Mouse (Mus musculus) forebrain, embryonic 10.5 days (tissue): ENCODE results near the gene Agap1. TPM values are rescaled to one million over a fixed set of nuclear protein-coding genes. Genes with fewer than 3 reads are reported as not detected.
A peak's percentile ranks its signal among the peaks of the same experiment; 100 is the strongest.

Source experiments
- DNase-seq: peaks from one replicate; pipeline ENCODE4 v3.0.0-alpha.2; 2017; ENCODE audit warnings: low spot score; ENCODE audit errors: extremely low spot score
- H3K27ac ChIP-seq: fragments of 300-500 bp; sonication (generic); 2 replicates; pipeline ENCODE4 v1.5.1; 2016; ENCODE audit warnings: mild to moderate bottlenecking
- H3K27me3 ChIP-seq: fragments of 300-500 bp; sonication (generic); 2 replicates; pipeline ENCODE4 v1.6.1; 2016; ENCODE audit warnings: mild to moderate bottlenecking; ENCODE audit not compliant: poor library complexity, severe bottlenecking
- H3K36me3 ChIP-seq: fragments of 300-500 bp; sonication (generic); replicated peaks from 2 replicates; pipeline ENCODE4 v1.6.1; 2016; ENCODE audit warnings: mild to moderate bottlenecking, moderate library complexity
- H3K4me1 ChIP-seq: fragments of 300-500 bp; sonication (generic); 2 replicates; pipeline ENCODE4 v1.6.1; 2016
- H3K4me3 ChIP-seq: fragments of 300-500 bp; sonication (generic); 2 replicates; pipeline ENCODE4 v1.5.1; 2016; ENCODE audit warnings: mild to moderate bottlenecking, moderate library complexity
- H3K9me3 ChIP-seq: fragments of 300-500 bp; sonication (generic); 2 replicates; pipeline ENCODE4 v1.6.1; 2016; ENCODE audit warnings: mild to moderate bottlenecking, moderate library complexity
- WGBS: fragments of 180-500 bp; shearing (Covaris S2); methylation state at CpG from one replicate; pipeline ENCODE4 v1.1.7; 2016; 5-methylcytosine and 5-hydroxymethylcytosine counted together
- polyA plus RNA-seq: library from polyadenylated mRNA; unstranded; fragments of >200 nt; fragmentation: Nextera tagmentation; extraction: Ambion mirVana; gene quantifications from 2 replicates; pipeline ENCODE4 v1.2.1, GENCODE M21; 2016

Gene Agap1
- polyA plus RNA-seq, 1 experiment from 2014 or later = 14.3 TPM

DNA sequence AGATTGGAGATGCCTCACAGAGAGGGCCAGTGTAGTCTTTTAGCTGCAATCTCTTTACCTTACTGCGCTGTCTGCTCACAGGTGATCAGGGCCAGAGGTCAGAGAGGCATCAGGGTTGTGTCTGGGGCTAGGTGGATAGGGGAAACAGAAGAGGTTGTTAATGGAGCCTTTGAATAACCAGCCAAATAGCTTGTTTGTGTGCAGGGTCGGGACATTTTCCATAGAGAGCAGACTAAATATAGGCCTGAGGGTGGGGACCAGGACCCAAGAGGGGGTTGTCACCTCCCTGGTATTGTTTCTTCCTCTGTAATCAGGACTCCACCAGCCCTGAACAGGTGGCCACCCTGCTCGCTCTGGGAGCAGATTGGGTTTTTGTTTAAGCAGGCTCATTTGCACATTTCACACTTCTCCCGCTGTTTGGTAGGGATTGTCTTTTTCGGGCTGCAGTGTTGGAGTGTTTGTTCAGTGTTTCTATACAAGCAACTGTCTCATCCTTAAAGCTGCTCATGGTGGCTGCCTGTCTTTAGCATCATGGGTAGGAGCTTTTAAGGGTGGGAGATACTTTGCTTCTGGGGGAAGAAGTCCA is 10.9 kb downstream of the Agap1 start:
- peaks cover 6% of the 10 kb centered on the region; the same call in 1 of the 2 replicates for H3K36me3 ChIP-seq
- H3K27ac ChIP-seq = peak overlapping the region; percentile 65
- H3K4me1 ChIP-seq = peaks cover 88% of the 10 kb centered on the region
- no peak overlapping the region; the same call in 1 of the 2 replicates for H3K4me3 ChIP-seq
- WGBS = 21% methylated on average over 5 of the region's 5 CpGs
- DNase-seq = no peak
- H3K9me3 ChIP-seq = no peaks in the 10 kb centered on the region; the same call in 1 of the 2 replicates
- no peaks in the 10 kb centered on the region for H3K27me3 ChIP-seq

DNA sequence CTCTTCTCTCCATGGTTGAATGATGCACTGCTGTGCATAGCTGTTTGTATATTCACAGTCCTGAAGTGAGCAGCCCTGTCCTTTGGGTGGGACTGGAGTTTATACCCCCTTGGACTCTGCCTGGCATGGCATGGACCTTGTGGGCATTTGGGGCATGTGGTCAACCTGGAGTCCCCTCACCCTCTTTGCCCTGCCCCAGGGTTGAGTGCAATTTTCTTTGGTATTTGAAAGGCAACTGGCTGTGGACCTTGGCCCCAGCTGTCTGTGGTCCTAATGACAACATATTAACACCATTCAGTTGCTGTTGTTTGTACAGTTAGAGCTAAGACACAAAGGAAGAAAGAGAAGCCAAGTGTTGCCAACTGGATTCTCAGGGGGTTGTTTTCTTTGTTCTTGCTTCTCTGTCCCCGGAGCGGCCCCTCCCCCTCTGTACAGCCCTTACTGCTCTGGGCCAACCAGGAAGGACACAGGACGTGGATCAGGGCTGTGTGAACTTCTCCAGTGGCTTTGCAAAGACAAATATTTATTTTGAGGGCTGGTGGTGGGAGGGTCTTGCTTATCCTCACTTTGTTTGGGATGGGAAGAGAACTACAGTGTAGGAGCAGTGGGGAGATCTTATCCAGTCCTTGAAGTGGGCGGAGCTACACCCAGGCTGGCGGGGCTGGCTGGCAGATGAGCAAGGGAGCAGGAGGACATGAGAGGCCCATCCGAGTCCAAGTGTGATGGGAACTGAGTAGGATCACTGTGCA is 12.9 kb downstream of the Agap1 start:
- no peak for DNase-seq
- 44% methylated on average over 6 of the region's 6 CpGs for WGBS
- no peak overlapping the region for H3K4me3 ChIP-seq
- no peaks in the 10 kb centered on the region; the same call in 1 of the 2 replicates for H3K9me3 ChIP-seq
- peak overlapping the region; percentile 67 for H3K27ac ChIP-seq
- peaks cover 87% of the 10 kb centered on the region for H3K4me1 ChIP-seq
- no peaks in the 10 kb centered on the region for H3K27me3 ChIP-seq
- peaks cover 6% of the 10 kb centered on the region; the same call in 1 of the 2 replicates for H3K36me3 ChIP-seq

GRCm38 (mm10) chr1:89468141-89468540 is 13.5 kb downstream of the Agap1 start:
- Histone ChIP-seq H3K9me3 (no peaks in the 10 kb centered on the region; the same call in 1 of the 2 replicates), H3K4me1 (peaks cover 84% of the 10 kb centered on the region), H3K4me3 (no peak overlapping the region), H3K27me3 (no peaks in the 10 kb centered on the region), H3K36me3 (peaks cover 6% of the 10 kb centered on the region; the same call in 1 of the 2 replicates), H3K27ac (peak overlapping the region; percentile 67; the same call in 1 of the 2 replicates)
- DNase-seq = no peak
- WGBS = 79% methylated on average over 3 of the region's 3 CpGs

GRCm38 (mm10) chr1:89471430-89471829 is 16.8 kb downstream of the Agap1 start:
- H3K4me1 ChIP-seq = peaks cover 89% of the 10 kb centered on the region
- H3K36me3 ChIP-seq = no peaks in the 10 kb centered on the region
- 74% methylated on average over 4 of the region's 4 CpGs for WGBS
- H3K27ac ChIP-seq = no peak overlapping the region; the same call in 1 of the 2 replicates
- H3K4me3 ChIP-seq = no peak overlapping the region
- H3K9me3 ChIP-seq = no peaks in the 10 kb centered on the region
- no peak for DNase-seq
- H3K27me3 ChIP-seq = no peaks in the 10 kb centered on the region

- no peak for DNase-seq
- no peak overlapping the region; the same call in 1 of the 2 replicates for H3K27ac ChIP-seq
- H3K36me3 ChIP-seq = no peaks in the 10 kb centered on the region
- H3K9me3 ChIP-seq = no peaks in the 10 kb centered on the region
- H3K27me3 ChIP-seq = no peaks in the 10 kb centered on the region
- H3K4me1 ChIP-seq = peaks cover 86% of the 10 kb centered on the region
- no peak overlapping the region for H3K4me3 ChIP-seq
- 88% methylated on average over 9 of the region's 9 CpGs for WGBS
Measured at GRCm38 (mm10) chr1:89471891-89472290, 17.3 kb downstream of the Agap1 start.

DNA sequence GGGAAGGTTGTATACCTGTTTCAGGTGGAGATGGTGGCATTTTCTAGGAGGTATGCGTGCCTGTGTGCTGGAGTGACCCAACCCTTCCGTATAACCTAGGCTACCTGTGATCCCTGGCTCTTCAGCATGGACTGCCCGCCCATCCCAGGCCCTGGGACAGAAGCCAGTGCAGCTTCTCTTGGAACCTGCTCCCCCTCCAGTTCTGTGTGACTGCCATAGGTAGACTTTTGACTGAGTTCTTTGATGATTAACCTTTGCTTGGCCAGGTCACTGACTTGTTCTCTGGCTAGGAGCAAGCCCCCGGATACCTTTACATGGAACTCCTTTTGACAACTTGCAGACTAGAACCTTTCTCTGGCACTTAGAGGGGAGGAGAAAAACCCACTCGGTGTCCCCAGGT is 19.3 kb downstream of the Agap1 start:
- Histone ChIP-seq H3K4me1 (peaks cover 70% of the 10 kb centered on the region), H3K27me3 (no peaks in the 10 kb centered on the region), H3K4me3 (no peak overlapping the region), H3K27ac (no peak overlapping the region), H3K36me3 (no peaks in the 10 kb centered on the region), H3K9me3 (no peaks in the 10 kb centered on the region)
- WGBS = 79% methylated on average over 5 of the region's 5 CpGs
- no peak for DNase-seq

DNA sequence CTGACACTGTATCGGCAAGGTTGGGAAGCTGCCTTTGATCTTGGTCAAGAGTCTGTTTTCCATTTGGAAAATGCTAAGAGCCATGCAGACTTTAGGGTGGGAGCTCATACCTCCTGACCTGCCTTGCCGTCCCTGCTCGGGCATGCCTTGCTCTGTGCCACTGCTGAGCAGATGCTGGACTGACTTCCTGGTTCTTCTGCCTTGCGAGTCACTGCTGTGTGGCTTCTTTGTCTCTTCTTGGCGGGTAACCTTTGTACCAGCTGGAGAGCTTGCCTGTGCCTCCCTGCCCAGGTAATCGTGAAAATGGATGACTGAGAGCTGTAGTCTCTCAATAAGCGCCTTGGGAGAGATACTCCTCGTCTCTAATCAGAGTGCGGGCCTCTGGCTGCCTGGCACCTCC is 20.2 kb downstream of the Agap1 start:
- Histone ChIP-seq H3K4me3 (no peak overlapping the region), H3K9me3 (no peaks in the 10 kb centered on the region), H3K4me1 (peaks cover 65% of the 10 kb centered on the region), H3K27ac (peak overlapping the region; percentile 26; the same call in 1 of the 2 replicates), H3K27me3 (no peaks in the 10 kb centered on the region), H3K36me3 (no peaks in the 10 kb centered on the region)
- WGBS = 78% methylated on average over 9 of the region's 9 CpGs
- no peak for DNase-seq

- DNase-seq = no peak
- Histone ChIP-seq H3K4me1 (peaks cover 70% of the 10 kb centered on the region), H3K36me3 (no peaks in the 10 kb centered on the region), H3K27ac (no peak overlapping the region), H3K4me3 (no peak overlapping the region), H3K9me3 (no peaks in the 10 kb centered on the region), H3K27me3 (no peaks in the 10 kb centered on the region)
- 86% methylated on average over 5 of the region's 5 CpGs for WGBS
Measured at GRCm38 (mm10) chr1:89477033-89477432, 22.4 kb downstream of the Agap1 start.

DNA sequence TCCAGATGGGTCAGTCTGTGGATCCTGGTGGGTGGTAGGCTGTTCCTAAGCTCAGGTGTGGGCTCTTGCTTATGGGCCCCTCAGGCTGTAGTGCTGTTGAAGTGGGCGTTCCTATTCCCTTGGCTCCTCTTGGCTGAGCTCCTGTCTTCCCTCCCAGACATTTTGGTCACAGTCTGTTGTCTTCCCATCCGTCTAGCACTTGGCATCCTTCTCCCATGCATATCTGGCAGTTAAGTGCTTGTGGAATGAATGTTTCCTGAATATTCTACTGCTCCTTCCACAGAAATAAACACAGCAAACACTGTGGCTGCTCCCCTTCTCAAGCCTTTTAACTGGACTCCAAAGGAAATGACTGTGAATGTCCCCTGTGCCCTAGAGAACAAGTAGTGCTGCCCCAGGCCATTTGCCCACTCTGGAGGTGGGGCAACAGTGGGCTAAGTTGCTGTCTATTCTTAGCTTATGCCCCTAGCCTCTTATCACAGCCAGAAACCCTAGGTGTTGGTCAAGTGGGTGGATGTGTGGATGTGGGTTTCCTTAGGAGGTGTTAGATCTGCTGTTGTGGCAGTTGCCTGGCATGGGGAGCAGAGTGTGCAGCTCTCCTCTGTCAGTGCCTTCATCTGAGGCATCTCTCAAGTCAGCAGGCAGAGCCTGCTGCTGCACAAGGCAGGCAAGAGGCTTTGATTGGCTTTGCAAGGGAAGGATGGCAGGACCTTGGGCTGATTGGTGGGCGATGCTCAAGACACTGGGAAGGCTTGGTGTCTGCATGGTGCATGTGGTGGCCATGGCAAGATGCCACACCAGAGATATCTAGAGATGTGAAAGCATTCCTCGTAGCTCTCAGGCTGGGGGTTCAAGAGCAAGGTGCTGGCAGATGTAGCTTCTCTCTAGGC is 24.2 kb downstream of the Agap1 start:
- DNase-seq = no peak
- H3K4me3 ChIP-seq = no peak overlapping the region
- no peaks in the 10 kb centered on the region for H3K36me3 ChIP-seq
- H3K4me1 ChIP-seq = peaks cover 73% of the 10 kb centered on the region
- WGBS = 90% methylated on average over 4 of the region's 4 CpGs
- H3K27ac ChIP-seq = no peak overlapping the region
- no peaks in the 10 kb centered on the region for H3K9me3 ChIP-seq
- no peaks in the 10 kb centered on the region for H3K27me3 ChIP-seq

- WGBS = 81% methylated on average over 9 of the region's 9 CpGs
- H3K27me3 ChIP-seq = no peaks in the 10 kb centered on the region
- no peak overlapping the region for H3K4me3 ChIP-seq
- no peaks in the 10 kb centered on the region for H3K36me3 ChIP-seq
- no peak for DNase-seq
- peaks cover 73% of the 10 kb centered on the region for H3K4me1 ChIP-seq
- H3K27ac ChIP-seq = peak overlapping the region; percentile 40; the same call in 1 of the 2 replicates
- H3K9me3 ChIP-seq = no peaks in the 10 kb centered on the region
Measured at GRCm38 (mm10) chr1:89481154-89481553, 26.5 kb downstream of the Agap1 start.

DNA sequence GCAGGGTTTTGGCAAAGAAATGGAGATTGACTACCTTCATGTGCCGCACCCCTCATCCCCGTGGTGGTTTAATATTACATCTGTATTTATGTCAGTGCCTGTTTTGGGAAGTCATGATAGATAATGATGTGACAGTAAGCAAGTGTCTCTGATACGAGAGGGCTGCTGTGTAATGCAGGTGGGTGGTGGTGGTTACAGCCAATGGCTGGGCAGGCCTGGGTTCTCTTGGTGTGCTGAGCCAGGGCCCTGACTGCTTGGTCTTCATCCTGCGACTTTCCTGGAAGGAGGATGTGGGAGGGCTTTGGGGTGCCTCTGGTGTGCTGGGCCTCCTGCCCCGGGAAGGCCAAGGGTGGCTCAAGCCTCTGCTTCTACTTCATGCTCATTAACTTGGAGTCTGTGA is 28.2 kb downstream of the Agap1 start:
- Histone ChIP-seq H3K27ac (peak overlapping the region; percentile 36; the same call in 1 of the 2 replicates), H3K36me3 (no peaks in the 10 kb centered on the region), H3K27me3 (no peaks in the 10 kb centered on the region), H3K4me3 (no peak overlapping the region), H3K4me1 (peaks cover 85% of the 10 kb centered on the region), H3K9me3 (no peaks in the 10 kb centered on the region)
- WGBS = 69% methylated on average over 5 of the region's 5 CpGs
- DNase-seq = no peak

DNA sequence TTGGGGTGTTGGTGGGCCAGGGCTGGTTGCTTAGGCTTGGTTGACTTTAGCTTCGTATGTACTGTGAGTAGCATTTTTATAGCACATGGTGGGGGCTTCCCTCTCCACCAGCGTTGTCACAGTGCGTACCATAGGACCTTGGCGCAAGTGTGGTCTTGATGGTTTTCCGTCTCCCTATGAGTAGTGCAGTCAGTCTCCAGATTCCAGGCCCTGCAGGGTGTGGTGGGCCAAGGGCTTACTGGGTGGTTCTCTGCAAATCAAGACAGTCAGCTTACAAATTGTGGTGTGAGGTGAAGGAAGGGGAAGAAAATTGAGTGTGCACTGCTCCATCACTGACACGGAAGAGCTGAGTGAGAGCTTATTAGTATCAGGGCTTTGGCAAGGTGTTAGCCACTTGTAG is 32.3 kb downstream of the Agap1 start:
- no peak overlapping the region for H3K27ac ChIP-seq
- no peak overlapping the region for H3K4me3 ChIP-seq
- peaks cover 92% of the 10 kb centered on the region for H3K4me1 ChIP-seq
- no peak for DNase-seq
- WGBS = 98% methylated on average over 6 of the region's 6 CpGs
- H3K36me3 ChIP-seq = no peaks in the 10 kb centered on the region
- no peaks in the 10 kb centered on the region for H3K9me3 ChIP-seq
- no peaks in the 10 kb centered on the region for H3K27me3 ChIP-seq
